Mouse (Mus musculus) neural tube, embryonic 10.5 days (tissue): Measurements from ENCODE around the gene Golga4.

ENCODE experiments used
- DNase-seq: peaks from one replicate; pipeline ENCODE4 v3.0.0-alpha.2; 2017; ENCODE audit warnings: low spot score; ENCODE audit errors: extremely low spot score

The Golga4 gene

DNA sequence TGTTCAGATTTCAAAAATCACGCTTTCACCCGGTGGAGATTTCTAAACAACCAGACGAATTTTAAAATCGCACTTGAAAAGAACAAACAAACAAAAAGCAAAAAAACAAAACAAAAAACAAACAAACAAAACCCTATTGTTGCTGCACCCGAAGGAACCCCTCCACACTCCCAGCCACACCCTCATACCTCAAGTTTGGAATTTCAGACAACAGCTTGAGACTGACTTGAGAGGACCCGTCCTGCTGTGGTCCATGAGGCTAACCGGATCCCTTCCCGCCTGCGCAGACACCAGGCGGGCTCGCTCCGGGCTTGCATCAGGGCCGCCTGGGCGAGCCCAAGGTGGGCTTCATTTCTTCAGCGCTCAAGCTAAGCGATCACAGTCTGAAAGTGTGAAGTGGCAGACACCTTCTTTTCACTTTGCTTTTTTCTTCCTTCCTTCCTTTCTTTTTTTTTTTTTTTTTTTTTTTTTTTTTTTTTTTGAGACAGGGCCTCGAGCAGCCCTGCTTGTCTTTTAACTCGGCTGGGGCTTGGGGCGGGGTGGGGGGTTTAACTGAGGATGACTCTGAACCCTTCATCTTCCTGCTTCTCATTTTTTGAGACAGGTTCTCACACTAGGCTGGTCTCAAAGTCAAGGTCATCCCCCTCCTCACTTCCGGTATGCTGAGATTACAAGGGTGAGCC lies 17.0 kb upstream of the Golga4 start:
- DNase-seq = peak; percentile 55

DNA sequence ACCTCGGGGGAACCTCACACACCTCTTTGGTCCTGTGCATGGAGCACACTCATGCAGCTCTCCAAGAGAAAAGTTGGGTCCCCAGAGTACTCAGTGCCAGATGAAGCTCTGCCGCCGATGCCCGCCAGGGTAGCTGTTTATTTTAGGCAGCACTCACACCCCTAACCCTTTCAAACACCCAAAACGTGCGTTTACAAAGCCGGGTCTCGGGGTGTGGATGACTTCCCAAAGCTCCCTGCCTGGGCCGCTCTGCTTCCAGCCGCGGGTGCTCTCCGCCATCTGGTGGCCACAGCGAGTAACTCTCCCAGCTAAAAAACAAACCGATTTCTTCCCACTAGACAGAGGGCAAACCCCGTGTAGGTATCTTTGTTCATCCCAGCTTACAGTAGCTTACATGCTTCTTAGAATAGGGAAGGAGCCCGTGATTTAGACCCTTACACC lies 16.5 kb upstream of the Golga4 start:
- DNase-seq = peak; percentile 88

- no peak for DNase-seq
Measured at GRCm38 (mm10) chr9:118491195-118491594, 14.9 kb upstream of the Golga4 start.

GRCm38 (mm10) chr9:118492932-118493698 lies 13.0 kb upstream of the Golga4 start:
- DNase-seq = no peak

DNA sequence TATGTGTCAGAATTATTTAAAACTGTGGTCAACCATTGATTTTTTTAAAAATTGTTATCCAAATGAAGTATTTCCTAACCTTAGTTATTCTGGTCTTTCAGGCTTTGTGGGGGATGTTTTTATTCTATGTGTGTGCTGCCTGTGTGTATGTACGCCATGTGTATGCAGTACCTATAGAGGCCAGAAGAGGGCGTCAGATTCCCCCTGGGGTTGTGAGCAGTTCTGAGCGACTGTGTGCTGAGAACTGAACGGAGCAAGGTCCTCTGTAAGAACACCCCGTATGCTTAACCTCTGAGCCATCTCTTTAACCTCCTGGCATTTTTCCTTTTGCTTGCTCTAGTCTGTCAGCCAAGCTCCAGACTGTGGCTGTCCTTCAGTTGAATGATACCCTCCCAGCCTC lies 12.0 kb upstream of the Golga4 start:
- DNase-seq = no peak

DNA sequence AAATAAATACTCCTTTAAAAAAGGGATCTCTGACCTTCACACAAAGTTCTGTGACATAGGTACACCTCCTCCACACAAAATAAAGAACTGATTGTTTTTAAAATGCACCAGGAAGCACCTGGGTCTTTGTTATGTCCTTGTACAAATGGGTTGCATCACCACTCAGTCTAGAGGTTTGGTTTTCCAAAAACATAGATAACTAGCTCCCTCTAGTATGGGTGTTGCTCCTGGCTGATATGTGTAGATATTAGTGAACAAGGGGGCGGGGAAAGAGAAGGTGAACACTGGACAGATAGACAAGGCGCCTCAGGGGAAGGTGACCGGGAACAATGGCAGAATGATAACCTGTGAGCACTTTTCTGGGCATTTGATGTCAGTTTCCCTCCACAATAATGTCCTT lies 10.1 kb upstream of the Golga4 start:
- DNase-seq = no peak

DNA sequence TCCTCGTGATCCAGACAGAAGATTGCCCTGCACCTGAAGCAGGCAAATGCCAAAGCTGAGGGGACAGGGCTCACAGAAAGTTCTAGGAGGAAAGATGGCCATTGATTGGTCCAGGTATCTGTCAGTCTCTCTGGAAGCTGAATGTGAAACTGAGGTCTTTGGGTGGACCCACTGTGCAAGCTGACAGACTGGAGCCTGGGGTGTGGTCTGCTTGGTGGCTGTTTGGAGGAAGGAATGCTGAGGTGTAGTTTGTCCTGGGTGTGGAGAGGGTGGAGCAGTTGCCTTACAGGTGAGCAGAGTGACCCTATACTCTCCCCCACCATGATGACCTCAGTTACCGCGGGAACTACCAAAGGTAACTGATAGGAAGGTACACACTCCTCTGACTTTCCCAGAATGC lies 9.1 kb upstream of the Golga4 start:
- no peak for DNase-seq

DNA sequence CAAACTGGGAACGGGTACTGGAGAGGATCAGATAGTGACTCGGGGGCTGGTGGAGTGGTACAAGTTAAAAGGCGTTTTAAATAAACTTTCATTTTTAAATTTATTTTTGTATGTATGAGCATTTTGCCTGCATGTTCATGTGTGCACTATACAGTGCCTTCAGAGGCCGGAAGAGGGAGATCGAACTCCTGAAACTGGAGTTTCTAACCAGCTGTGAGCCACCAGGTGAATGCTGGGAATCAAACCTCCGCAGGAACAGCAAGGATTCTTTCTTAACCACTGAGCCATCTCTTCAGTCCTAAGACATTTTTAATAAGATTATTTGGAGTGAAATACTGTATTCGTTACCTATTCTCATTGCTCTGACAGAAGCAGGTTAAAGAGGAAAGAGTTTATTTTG lies 8.0 kb upstream of the Golga4 start:
- DNase-seq = no peak

GRCm38 (mm10) chr9:118500963-118501362 lies 5.1 kb upstream of the Golga4 start:
- DNase-seq = no peak

DNA sequence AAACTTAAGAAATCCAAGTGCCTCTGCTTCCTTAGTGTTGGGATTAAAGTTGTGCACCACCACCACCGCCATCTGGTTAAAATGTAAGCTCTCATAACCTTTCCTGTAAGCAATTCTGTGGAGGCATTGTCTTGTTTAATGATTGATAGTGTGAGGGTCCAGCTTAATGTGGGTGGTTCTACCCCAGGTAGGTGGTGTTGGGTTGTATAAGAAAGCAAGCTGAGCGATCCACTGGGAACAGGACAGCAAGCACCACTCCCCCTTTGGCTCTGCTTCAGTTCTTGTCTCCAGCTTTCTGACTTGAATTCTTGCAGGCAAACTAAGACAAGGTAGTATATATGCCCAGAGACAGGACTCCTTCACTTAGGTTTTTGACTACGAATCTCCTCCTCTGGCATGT lies 1.4 kb upstream of the Golga4 start:
- no peak for DNase-seq

- DNase-seq = no peak
Measured at GRCm38 (mm10) chr9:118506404-118507231, 551 bp downstream of the Golga4 start.

DNA sequence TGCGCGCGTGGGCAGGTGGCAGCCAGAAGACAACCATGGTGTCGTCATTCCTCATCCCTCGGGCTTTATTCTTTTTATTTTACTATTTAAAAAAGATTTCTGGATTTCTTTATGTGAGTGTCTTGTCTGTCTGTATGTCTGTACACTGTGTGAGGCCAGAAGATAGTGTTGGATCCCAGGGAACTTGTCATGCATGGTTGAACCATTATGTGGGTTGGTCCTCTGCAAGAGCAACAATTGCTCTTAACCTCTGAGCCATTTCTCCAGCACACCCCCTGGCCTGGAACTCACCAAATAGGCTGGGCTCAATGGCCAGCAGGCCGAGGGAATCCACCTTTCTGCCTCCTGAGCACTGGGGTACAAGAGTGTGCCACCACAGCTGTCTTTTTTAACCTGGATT lies 1.5 kb downstream of the Golga4 start:
- DNase-seq = no peak

DNA sequence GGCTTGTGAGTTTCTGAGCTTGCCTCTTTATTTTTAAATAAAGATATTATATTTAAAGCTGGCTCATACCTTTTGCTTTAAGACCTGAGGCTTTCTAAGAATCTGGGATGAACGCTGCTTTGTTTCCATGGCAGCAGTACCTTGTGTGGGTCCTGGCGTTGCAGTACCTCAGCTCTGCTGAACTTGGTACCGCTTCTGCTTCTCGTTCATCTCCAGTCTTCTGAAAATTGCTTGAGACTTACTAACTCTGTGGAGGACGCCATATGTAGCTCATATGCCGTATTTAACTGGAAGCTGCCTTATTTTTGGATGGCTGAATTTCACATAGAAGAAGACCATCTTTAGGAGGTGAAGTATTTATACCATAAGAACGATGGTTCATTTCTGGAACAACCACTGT lies 2.5 kb downstream of the Golga4 start:
- no peak for DNase-seq

- no peak for DNase-seq
Measured at GRCm38 (mm10) chr9:118510941-118511690, 5.0 kb downstream of the Golga4 start.

- DNase-seq = no peak
Measured at GRCm38 (mm10) chr9:118512681-118513233, 6.7 kb downstream of the Golga4 start.

GRCm38 (mm10) chr9:118515476-118515875 lies 9.4 kb downstream of the Golga4 start:
- no peak for DNase-seq

GRCm38 (mm10) chr9:118516162-118516561 lies 10.1 kb downstream of the Golga4 start:
- no peak for DNase-seq

- no peak for DNase-seq
Measured at GRCm38 (mm10) chr9:118517619-118518018, 11.6 kb downstream of the Golga4 start.

DNA sequence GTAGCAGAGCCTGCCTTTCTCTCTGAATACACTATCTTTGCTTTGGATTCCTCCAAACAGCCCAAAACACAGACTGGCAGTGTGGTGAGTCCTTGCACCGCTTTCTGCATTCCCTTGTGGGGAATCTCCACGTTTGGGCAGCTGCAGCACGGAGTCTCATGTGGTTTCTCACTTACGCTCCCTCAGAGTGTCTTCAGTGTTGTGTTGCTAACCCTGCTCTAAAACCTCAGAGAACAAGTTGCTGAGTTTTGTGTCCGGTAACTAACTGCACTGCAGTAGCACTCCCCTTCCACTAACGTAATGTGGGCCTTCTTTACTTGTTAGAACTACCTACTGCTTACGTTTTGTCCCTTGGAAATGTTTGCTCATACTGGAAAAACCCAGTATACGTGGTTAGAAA lies 13.0 kb downstream of the Golga4 start:
- DNase-seq = no peak

GRCm38 (mm10) chr9:118520011-118520410 lies 13.9 kb downstream of the Golga4 start:
- DNase-seq = no peak

GRCm38 (mm10) chr9:118520858-118521257 lies 14.8 kb downstream of the Golga4 start:
- no peak for DNase-seq
